Mouse (Mus musculus) kidney, embryonic 16.5 days (tissue): ENCODE measurements at regions not wholly inside any gene's neighbourhood (a gene's known extent, or its start where the extent isn't known, plus 50 kb on each side); places are given as distances from the start of the nearest gene placed in this dataset.

Experiments
- ATAC-seq: fragments of 200-750 bp; cut with Nextera tagmentation; 2 replicates; pipeline ENCODE4 v1.8.0; 2017; ENCODE audit warnings: moderate TSS enrichment; ENCODE audit not compliant: low FRiP score, low TSS enrichment
- H3K27ac ChIP-seq: fragments of 300-500 bp; sonication (generic); 2 replicates; pipeline ENCODE4 v1.5.1; 2014; ENCODE audit warnings: low read length
- H3K27me3 ChIP-seq: fragments of 300-500 bp; sonication (generic); 2 replicates; pipeline ENCODE4 v1.6.1; 2014; ENCODE audit warnings: low read length, control low read depth, mixed read lengths; ENCODE audit not compliant: insufficient read depth
- H3K36me3 ChIP-seq: fragments of 300-500 bp; sonication (generic); 2 replicates; pipeline ENCODE4 v1.6.1; 2014; ENCODE audit warnings: low read length, control low read depth, mixed read lengths; ENCODE audit not compliant: insufficient read depth
- H3K4me1 ChIP-seq: fragments of 300-500 bp; sonication (generic); 2 replicates; pipeline ENCODE4 v1.6.1; 2014; ENCODE audit warnings: low read length, control low read depth, mixed read lengths; ENCODE audit not compliant: insufficient read depth
- H3K4me2 ChIP-seq: fragments of 300-500 bp; sonication (generic); replicated peaks from 2 replicates; pipeline ENCODE4 v1.6.1; 2014; ENCODE audit warnings: low read depth, low read length
- H3K4me3 ChIP-seq: fragments of 300-500 bp; sonication (generic); 2 replicates; pipeline ENCODE4 v1.5.1; 2014; ENCODE audit warnings: mild to moderate bottlenecking, low read length
- H3K9ac ChIP-seq: fragments of 300-500 bp; sonication (generic); replicated peaks from 2 replicates; pipeline ENCODE4 v1.6.1; 2014; ENCODE audit warnings: low read length
- H3K9me3 ChIP-seq: fragments of 300-500 bp; sonication (generic); 2 replicates; pipeline ENCODE4 v1.6.1; 2016; ENCODE audit warnings: low read length, control low read depth
- WGBS: fragments of 180-500 bp; shearing (Covaris S2); extraction: QIAGEN DNeasy Blood & Tissue Kit; methylation state at CpG from one replicate; pipeline ENCODE4 v1.1.7; 2014; 5-methylcytosine and 5-hydroxymethylcytosine counted together

DNA sequence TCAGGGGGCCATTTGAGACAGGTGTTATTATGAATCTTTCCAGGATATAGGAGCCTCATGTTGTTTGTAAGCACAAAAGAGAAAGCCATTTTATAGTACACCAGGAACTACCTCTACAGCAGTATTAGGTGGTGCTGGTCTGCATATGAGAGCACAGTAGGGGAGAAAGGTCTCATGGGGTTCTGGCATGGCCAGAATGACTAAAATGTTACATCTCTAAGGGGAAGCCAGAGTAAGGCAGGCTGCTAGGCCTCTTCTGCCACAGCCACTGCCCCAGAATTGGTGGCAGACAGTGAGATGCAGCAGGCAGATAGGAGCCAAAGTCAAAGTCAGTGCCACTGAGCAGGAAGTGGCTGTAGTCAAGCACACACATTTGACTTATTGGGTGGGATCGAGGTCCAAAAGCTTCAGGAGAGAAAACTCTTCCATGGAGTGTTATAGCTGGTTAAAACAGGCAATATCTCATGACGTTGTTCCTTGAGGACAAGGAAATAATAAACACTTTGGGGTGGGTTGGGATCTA, 147.2 kb downstream of the Hira start:
- H3K27ac ChIP-seq: no peak overlapping the region
- no peak overlapping the region for H3K9ac ChIP-seq
- H3K36me3 ChIP-seq: no peaks in the 10 kb centered on the region
- 80% methylated on average over 2 of the region's 2 CpGs for WGBS
- H3K9me3 ChIP-seq: no peaks in the 10 kb centered on the region; the same call in 1 of the 2 replicates
- no peaks in the 10 kb centered on the region for H3K27me3 ChIP-seq
- H3K4me2 ChIP-seq: no peak overlapping the region
- no peak for ATAC-seq
- no peak overlapping the region for H3K4me3 ChIP-seq
- no peaks in the 10 kb centered on the region for H3K4me1 ChIP-seq

DNA sequence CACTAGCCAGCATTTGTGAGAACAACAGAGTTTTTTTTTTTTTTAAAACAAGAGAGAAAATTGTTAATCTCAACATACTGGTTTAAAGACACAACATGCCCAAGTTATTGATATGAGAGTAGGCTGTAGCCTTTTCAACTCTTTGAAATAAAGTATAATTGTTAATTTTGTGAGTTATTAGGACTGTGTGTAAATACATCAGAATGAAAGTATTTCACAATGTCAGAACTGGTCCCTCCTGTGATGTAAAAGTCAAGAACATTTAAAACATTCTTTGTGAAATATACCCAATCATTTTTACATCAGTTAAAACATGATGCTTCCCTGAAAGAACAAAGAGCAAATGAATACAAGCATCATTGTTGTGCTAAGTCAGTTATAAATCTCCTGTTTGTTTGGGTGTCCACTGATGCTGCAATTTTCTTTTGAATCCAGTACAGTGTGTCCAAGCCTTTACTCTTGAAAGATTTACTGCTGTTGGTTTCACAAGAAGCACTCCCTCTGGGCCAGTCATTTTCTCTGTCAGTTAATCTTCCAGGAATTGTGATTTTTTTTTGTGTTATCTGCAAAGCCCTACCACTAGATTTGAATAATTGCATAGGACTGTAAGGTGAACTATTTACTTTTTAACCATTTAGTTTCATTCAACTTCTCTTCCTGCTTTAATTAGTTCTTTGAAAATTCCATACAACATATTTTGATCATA, 148.5 kb downstream of the Hira start:
- no peaks in the 10 kb centered on the region for H3K27me3 ChIP-seq
- no peak overlapping the region for H3K27ac ChIP-seq
- no peaks in the 10 kb centered on the region for H3K9me3 ChIP-seq
- no peak for ATAC-seq
- no peaks in the 10 kb centered on the region for H3K4me1 ChIP-seq
- no peak overlapping the region for H3K4me2 ChIP-seq
- no peak overlapping the region for H3K4me3 ChIP-seq
- H3K9ac ChIP-seq: no peak overlapping the region
- H3K36me3 ChIP-seq: no peaks in the 10 kb centered on the region

DNA sequence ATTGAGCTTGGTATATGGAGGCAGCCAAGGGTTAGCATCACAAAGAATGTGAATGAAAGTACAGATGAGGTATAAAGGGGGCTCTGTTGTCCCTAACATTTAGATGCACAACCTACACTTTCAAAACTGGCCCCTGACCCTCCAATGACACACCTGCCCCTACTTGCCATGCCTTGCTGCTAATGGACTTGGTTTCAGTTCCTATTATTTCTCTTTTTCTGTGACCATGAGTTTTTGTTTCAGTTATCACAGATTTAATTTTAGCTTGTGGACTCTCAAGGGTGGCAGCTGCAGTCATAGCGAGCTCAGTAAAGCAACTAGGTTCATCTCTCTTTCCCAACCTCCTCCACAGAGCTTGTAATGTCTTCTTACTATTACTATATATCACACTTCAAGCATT, 150.3 kb downstream of the Hira start:
- no peak for ATAC-seq
- Histone ChIP-seq H3K4me1 (no peaks in the 10 kb centered on the region), H3K27ac (no peak overlapping the region), H3K4me3 (no peak overlapping the region), H3K36me3 (no peaks in the 10 kb centered on the region), H3K4me2 (no peak overlapping the region), H3K9ac (no peak overlapping the region), H3K9me3 (no peaks in the 10 kb centered on the region), H3K27me3 (no peaks in the 10 kb centered on the region)
- 60% methylated on average over 1 of the region's 1 CpGs for WGBS

DNA sequence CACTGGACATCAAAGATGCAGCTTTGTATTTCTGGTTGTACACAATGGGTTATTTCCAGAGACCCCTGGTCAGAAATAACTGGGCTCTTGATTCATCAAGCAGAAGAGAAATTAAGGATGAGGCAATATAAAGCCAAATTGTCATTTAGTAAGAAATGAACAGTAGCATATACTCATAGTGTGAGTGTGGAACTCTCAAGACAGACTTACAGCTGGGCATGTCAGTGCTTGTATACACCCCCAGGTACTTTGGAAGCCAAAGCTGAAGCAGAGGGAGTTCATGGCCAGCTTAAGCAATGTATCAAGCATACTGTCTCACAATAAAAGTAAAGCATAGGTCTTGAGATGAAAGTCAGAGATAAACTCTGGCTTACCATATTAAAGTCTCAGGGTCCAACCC, 155.7 kb downstream of the Hira start:
- no peak overlapping the region for H3K4me3 ChIP-seq
- no peak overlapping the region for H3K9ac ChIP-seq
- no peaks in the 10 kb centered on the region for H3K4me1 ChIP-seq
- ATAC-seq: no peak
- no peaks in the 10 kb centered on the region for H3K27me3 ChIP-seq
- no peaks in the 10 kb centered on the region for H3K9me3 ChIP-seq
- H3K4me2 ChIP-seq: no peak overlapping the region
- H3K36me3 ChIP-seq: no peaks in the 10 kb centered on the region
- no peak overlapping the region for H3K27ac ChIP-seq

DNA sequence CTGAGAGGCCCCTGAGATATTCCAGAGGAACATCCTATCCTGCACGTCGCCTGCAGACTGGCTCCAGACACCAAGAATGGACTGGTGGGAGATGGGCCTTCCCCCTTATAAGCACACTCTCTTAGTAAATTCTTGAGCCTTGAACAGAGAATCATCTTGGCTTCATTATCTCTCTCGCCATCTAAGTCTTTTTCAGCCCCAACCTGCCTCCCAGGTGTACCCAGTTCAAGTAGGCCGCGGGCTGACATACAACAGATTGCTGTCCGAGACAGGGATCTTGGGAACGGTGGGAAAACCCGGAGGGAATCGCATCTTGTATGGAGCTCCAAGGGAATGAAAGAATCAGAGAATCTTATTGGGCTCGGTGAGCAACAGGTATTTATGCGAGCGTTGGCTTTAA, 158.9 kb downstream of the Hira start:
- no peak overlapping the region for H3K4me3 ChIP-seq
- no peak for ATAC-seq
- H3K27ac ChIP-seq: no peak overlapping the region
- H3K9me3 ChIP-seq: no peaks in the 10 kb centered on the region
- no peak overlapping the region for H3K9ac ChIP-seq
- H3K4me2 ChIP-seq: no peak overlapping the region
- H3K4me1 ChIP-seq: no peaks in the 10 kb centered on the region
- 84% methylated on average over 12 of the region's 12 CpGs for WGBS
- no peaks in the 10 kb centered on the region for H3K36me3 ChIP-seq
- H3K27me3 ChIP-seq: no peaks in the 10 kb centered on the region

DNA sequence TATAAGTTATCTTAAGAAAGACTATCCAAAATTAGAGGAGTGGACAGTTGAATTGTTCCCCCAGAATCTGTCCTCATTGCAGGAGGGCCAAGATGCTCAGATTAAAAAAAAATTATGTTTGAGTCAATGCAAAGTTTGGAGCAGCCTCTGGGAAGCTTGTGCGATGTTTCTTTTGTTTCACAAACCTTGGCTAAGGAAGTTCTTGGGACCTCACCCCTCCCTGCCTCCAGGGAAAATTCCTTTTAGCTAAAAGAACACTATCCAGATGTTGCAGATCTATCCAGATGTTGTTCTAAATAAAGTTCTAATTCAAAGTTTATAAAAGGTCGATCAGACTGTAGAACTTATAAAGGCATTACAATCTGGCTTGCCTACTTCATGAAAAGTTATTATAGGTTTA, 160.8 kb downstream of the Hira start:
- Histone ChIP-seq H3K27me3 (no peaks in the 10 kb centered on the region), H3K36me3 (no peaks in the 10 kb centered on the region)
- 82% methylated on average over 2 of the region's 2 CpGs for WGBS

DNA sequence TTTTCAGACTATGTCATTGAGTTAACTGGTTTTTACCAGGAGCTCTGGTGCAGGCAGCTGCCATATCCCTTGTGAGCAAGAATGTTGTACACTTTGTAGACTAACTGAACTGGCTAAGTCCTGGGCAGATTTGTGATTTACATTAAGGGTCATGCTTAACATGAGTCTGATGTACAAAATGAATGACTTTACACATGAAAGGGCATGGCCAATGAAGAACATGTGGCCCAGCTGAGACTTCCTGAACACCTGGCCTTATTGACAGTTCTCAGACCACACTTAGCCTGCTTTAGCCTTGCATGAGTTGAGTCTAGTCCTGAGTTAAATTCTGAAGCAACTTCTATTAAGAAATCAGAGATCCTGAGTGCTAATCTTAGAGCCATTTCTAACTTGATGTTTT, 176.0 kb downstream of the Hira start:
- no peak for ATAC-seq
- H3K27ac ChIP-seq: no peak overlapping the region
- H3K27me3 ChIP-seq: no peaks in the 10 kb centered on the region
- H3K36me3 ChIP-seq: no peaks in the 10 kb centered on the region
- H3K4me1 ChIP-seq: no peaks in the 10 kb centered on the region
- no peak overlapping the region for H3K4me3 ChIP-seq
- H3K9me3 ChIP-seq: no peaks in the 10 kb centered on the region
- H3K4me2 ChIP-seq: no peak overlapping the region
- H3K9ac ChIP-seq: no peak overlapping the region

More for the DNA sequence above, 160.8 kb downstream of the Hira start:
- Histone ChIP-seq H3K27ac (no peak overlapping the region), H3K4me3 (no peak overlapping the region), H3K4me1 (no peaks in the 10 kb centered on the region), H3K9ac (no peak overlapping the region), H3K4me2 (no peak overlapping the region), H3K9me3 (0 out of 2 replicates have a peak, but pooled peaks cover 2% of the 10 kb centered on the region)
- ATAC-seq: no peak

DNA sequence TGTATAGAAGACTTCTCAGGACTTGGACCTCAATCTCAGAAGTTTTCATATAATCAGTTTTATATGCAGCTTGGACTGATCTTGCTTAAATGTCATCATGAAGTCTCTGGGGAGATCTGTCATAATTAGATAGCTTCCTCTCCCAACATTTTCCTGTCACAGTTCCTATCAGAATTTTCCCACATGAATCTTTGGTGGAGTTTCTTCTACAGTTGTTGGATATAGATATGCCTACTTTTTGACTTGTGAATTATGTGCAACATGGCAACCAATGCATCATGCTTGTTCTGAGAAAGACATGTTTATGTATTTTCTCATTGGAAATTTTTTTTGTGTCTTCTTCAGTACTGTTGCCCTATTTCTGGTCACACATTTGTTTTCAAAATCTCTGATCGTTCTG, 183.5 kb downstream of the Hira start:
- no peak overlapping the region for H3K4me2 ChIP-seq
- 69% methylated on average over 1 of the region's 1 CpGs for WGBS
- no peaks in the 10 kb centered on the region for H3K36me3 ChIP-seq
- no peaks in the 10 kb centered on the region for H3K27me3 ChIP-seq
- no peak overlapping the region for H3K4me3 ChIP-seq
- no peaks in the 10 kb centered on the region for H3K9me3 ChIP-seq
- no peak for ATAC-seq
- H3K9ac ChIP-seq: no peak overlapping the region
- H3K27ac ChIP-seq: no peak overlapping the region
- H3K4me1 ChIP-seq: no peaks in the 10 kb centered on the region

DNA sequence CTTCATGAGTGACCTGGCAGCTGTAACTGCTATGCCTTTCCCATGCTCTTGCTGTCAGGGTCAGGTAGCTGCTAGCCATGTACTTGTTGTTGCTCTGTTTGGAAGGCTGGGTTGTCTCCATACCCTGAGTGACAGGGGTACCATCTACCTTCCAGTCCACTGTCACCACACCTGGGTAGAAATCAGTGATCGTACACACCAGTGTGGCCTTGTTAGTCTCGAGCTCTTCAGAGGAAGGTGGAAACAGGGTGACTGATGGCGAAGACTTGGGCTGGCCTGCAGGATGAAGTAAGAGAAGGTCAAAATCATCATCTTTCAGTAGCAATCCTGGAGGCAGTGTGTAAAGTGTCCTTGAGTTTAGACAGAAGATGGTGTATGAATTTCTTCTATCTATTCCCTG, 185.0 kb downstream of the Hira start:
- H3K4me2 ChIP-seq: no peak overlapping the region
- WGBS: 89% methylated on average over 3 of the region's 3 CpGs
- H3K36me3 ChIP-seq: no peaks in the 10 kb centered on the region
- no peak overlapping the region for H3K27ac ChIP-seq
- H3K9me3 ChIP-seq: no peaks in the 10 kb centered on the region
- ATAC-seq: no peak
- H3K27me3 ChIP-seq: no peaks in the 10 kb centered on the region
- no peak overlapping the region for H3K9ac ChIP-seq
- H3K4me3 ChIP-seq: no peak overlapping the region
- H3K4me1 ChIP-seq: no peaks in the 10 kb centered on the region

DNA sequence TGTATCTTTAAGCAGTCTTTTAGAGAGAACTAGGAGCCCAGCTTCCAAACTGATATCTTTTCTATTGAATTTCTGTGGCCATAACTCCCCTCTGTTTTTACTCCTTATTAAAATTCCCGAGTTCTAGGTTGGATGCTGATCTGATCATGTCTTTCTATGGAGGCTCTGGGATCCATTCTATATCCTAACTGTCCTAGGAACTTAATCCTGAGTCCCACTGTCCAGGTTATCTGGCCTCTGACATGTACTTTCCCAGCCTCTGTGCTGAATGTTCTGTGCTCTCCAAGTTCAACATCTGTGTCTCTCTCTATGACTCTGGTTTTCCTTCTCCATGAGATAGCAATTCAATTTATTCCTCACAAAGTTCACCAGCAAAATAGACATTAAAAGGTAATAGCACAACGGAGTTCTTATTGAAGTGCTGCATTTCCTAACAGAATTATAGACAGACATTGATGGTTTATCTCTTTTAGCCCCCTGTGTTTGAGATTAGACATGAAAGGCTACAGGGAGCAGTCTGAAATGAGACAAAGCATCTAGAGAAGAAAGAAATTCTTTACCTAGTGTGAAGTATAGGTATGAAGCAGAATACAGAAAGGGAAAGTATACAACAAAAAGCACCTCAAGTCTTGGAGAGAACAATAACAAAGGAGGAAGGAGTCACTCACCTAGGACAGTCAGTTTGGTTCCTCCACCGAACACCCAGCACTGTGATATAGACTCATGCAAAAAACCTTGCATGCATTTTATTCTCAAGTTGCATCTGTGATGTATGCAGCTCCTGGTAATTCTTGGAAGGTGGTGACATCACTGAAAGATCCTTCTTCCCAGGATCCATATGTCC, 185.9 kb downstream of the Hira start:
- Histone ChIP-seq H3K9ac (no peak overlapping the region), H3K36me3 (no peaks in the 10 kb centered on the region), H3K4me1 (no peaks in the 10 kb centered on the region), H3K9me3 (no peaks in the 10 kb centered on the region), H3K27me3 (no peaks in the 10 kb centered on the region), H3K27ac (no peak overlapping the region), H3K4me2 (no peak overlapping the region), H3K4me3 (no peak overlapping the region)
- no peak for ATAC-seq
- 60% methylated on average over 3 of the region's 3 CpGs for WGBS
